Mouse (Mus musculus): Measurements from ENCODE around the gene Tmem185b. TPM values are rescaled to one million over a fixed set of nuclear protein-coding genes. Genes with fewer than 3 reads are reported as not detected.

Tmem185b gene
- total and polyA plus RNA-seq, 3 experiments: 27.7 to 58.0 (median 35.9) TPM

DNA sequence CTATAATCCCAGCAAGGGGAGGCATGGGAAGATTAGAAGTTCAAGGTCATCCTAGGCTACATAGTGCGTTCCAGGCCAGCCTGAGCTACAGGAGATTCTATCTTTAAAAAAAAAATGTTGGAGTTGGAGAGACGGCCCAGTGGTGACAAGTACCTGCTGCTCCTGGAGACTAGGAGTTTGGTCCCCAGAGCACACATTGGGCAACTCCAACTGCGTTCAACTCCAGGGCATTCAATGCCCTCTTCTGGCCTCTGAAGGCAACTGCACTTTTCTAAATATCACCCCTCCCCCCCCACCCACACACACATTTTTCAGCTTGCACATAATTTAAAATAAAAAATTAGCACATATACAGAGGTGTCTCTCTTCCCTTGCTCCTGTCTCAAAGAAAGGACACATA lies 43.1 kb upstream of the Tmem185b start:
- DNase-seq (ENCODE audit: low spot score): no peak
- no peak for ATAC-seq (ENCODE audit: extremely low read depth, insufficient number of reproducible peaks, low FRiP score, poor library complexity, severe bottlenecking)
- Histone ChIP-seq H3K4me3 (ENCODE audit: low read depth, low read length) (no peak overlapping the region), H3K9me3 (replicated peaks) (no peaks in the 10 kb centered on the region; the same call in 1 of the 2 replicates), H3K27me3 (ENCODE audit: insufficient read depth, low read length) (peaks cover 2% of the 10 kb centered on the region; the same call in 1 of the 2 replicates), H3K4me1 (ENCODE audit: insufficient read depth, low read depth, low read length) (peaks cover 26% of the 10 kb centered on the region), H3K36me3 (replicated peaks) (peaks cover 74% of the 10 kb centered on the region)
- TF ChIP-seq GATA2 (IDR thresholded peaks at IDR 0.05; ENCODE audit: borderline replicate concordance, low read depth, low read length) (no peak), CTCF (IDR thresholded peaks at IDR 0.05; ENCODE audit: low read depth, low read length) (peak; percentile 21; the same call in 1 of the 2 replicates)

DNA sequence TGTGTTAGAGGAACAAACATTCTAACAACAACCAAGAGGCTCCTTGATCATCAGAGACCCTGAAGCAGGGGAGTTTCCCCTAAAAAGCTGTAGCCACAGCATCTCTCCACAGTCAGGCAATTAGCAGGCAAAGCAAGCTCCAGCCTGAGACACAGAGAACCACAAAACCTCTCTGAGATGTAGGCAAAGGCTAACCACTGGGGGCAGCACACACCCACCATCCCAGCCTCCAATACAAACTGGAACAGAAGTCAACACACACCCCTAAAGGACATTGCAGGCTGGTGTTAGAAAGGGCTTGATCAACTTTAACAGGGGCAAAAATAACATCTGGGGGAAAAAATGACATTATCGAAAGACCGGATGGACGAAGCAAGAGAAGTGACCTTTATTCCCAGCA lies 41.5 kb upstream of the Tmem185b start:
- no peaks in the 10 kb centered on the region; the same call in 1 of the 2 replicates for H3K9me3 ChIP-seq (replicated peaks)
- no peak overlapping the region for H3K4me3 ChIP-seq (ENCODE audit: low read depth, low read length)
- TF ChIP-seq GATA1 (IDR thresholded peaks at IDR 0.05; ENCODE audit: borderline replicate concordance, low read length) (no peak), CTCF (IDR thresholded peaks at IDR 0.05; ENCODE audit: low read depth, low read length) (peak; percentile 28; the same call in 1 of the 2 replicates)
- H3K27me3 ChIP-seq (ENCODE audit: insufficient read depth, low read length): no peaks in the 10 kb centered on the region
- DNase-seq (ENCODE audit: low spot score) (peak; percentile 61), ATAC-seq (ENCODE audit: extremely low read depth, insufficient number of reproducible peaks, low FRiP score, poor library complexity, severe bottlenecking) (peak; percentile 71; the same call in 1 of the 2 replicates)
- peaks cover 21% of the 10 kb centered on the region for H3K4me1 ChIP-seq (ENCODE audit: insufficient read depth, low read depth, low read length)
- H3K36me3 ChIP-seq (replicated peaks): peaks cover 72% of the 10 kb centered on the region

DNA sequence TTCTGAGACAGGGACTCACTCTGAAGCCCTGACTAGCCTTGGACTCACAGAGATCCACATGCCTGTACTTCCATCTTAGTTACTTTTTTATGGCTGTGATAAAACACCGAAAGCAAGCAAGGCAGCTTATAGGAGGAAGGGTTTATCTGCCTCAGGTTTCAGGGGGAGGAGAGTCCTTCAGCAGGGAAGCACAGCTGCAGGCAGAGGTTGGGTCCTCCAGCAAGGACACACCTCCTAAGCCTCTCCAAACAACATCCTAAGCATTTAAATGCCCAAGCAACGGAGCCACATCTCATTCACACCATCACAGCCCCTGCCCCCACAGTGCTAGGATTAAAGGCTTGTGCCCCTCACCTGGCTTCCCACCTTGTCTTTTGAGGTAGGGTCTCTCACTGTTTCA lies 40.1 kb upstream of the Tmem185b start:
- TF ChIP-seq POLR2AphosphoS5 (IDR thresholded peaks at IDR 0.05; ENCODE audit: insufficient replicate concordance, low read depth, low read length) (no peak), CTCF (IDR thresholded peaks at IDR 0.05; ENCODE audit: low read depth, low read length) (no peak), GATA2 (IDR thresholded peaks at IDR 0.05; ENCODE audit: borderline replicate concordance, low read depth, low read length) (no peak), GATA1 (IDR thresholded peaks at IDR 0.05; ENCODE audit: borderline replicate concordance, low read length) (no peak), TAL1 (conservative IDR thresholded peaks at IDR 0.05; ENCODE audit: low read depth, low read length) (no peak)
- Histone ChIP-seq H3K36me3 (replicated peaks) (peaks cover 75% of the 10 kb centered on the region), H3K9me3 (replicated peaks) (no peaks in the 10 kb centered on the region; the same call in 1 of the 2 replicates), H3K27me3 (ENCODE audit: insufficient read depth, low read length) (no peaks in the 10 kb centered on the region), H3K4me1 (ENCODE audit: insufficient read depth, low read depth, low read length) (peaks cover 14% of the 10 kb centered on the region), H3K4me3 (ENCODE audit: low read depth, low read length) (no peak overlapping the region)
- no peak for DNase-seq (ENCODE audit: low spot score)
- no peak for ATAC-seq (ENCODE audit: extremely low read depth, insufficient number of reproducible peaks, low FRiP score, poor library complexity, severe bottlenecking)

GRCm38 (mm10) chr1:119487917-119488590 lies 37.9 kb upstream of the Tmem185b start:
- H3K27me3 ChIP-seq (ENCODE audit: insufficient read depth, low read length): no peaks in the 10 kb centered on the region
- TF ChIP-seq CTCF (IDR thresholded peaks at IDR 0.05; ENCODE audit: low read depth, low read length) (no peak), GATA2 (IDR thresholded peaks at IDR 0.05; ENCODE audit: borderline replicate concordance, low read depth, low read length) (no peak), TAL1 (conservative IDR thresholded peaks at IDR 0.05; ENCODE audit: low read depth, low read length) (no peak), POLR2AphosphoS5 (IDR thresholded peaks at IDR 0.05; ENCODE audit: insufficient replicate concordance, low read depth, low read length) (no peak), GATA1 (IDR thresholded peaks at IDR 0.05; ENCODE audit: borderline replicate concordance, low read length) (no peak)
- H3K36me3 ChIP-seq (replicated peaks): peaks cover 68% of the 10 kb centered on the region
- H3K9me3 ChIP-seq (replicated peaks): no peaks in the 10 kb centered on the region
- DNase-seq (ENCODE audit: low spot score) (no peak), ATAC-seq (ENCODE audit: extremely low read depth, insufficient number of reproducible peaks, low FRiP score, poor library complexity, severe bottlenecking) (no peak)
- no peak overlapping the region for H3K4me3 ChIP-seq (ENCODE audit: low read depth, low read length)
- H3K4me1 ChIP-seq (ENCODE audit: insufficient read depth, low read depth, low read length): peaks cover 19% of the 10 kb centered on the region

- Histone ChIP-seq H3K4me1 (ENCODE audit: insufficient read depth, low read depth, low read length) (peaks cover 31% of the 10 kb centered on the region), H3K36me3 (replicated peaks) (peaks cover 77% of the 10 kb centered on the region), H3K9me3 (replicated peaks) (no peaks in the 10 kb centered on the region), H3K4me3 (ENCODE audit: low read depth, low read length) (no peak overlapping the region), H3K27me3 (ENCODE audit: insufficient read depth, low read length) (no peaks in the 10 kb centered on the region)
- no peak for TF ChIP-seq GATA2 (IDR thresholded peaks at IDR 0.05; ENCODE audit: borderline replicate concordance, low read depth, low read length)
- no peak for DNase-seq (ENCODE audit: low spot score)
- no peak for ATAC-seq (ENCODE audit: extremely low read depth, insufficient number of reproducible peaks, low FRiP score, poor library complexity, severe bottlenecking)
Measured at GRCm38 (mm10) chr1:119490765-119491164, 35.2 kb upstream of the Tmem185b start.

- H3K4me3 ChIP-seq (ENCODE audit: low read depth, low read length): peak overlapping the region; percentile 31; the same call in 1 of the 2 replicates
Measured at GRCm38 (mm10) chr1:119492097-119492496, 33.9 kb upstream of the Tmem185b start.

More at GRCm38 (mm10) chr1:119492097-119492496, 33.9 kb upstream of the Tmem185b start:
- DNase-seq (ENCODE audit: low spot score) (peak; percentile 26), ATAC-seq (ENCODE audit: extremely low read depth, insufficient number of reproducible peaks, low FRiP score, poor library complexity, severe bottlenecking) (peak; percentile 42)
- TF ChIP-seq CTCF (IDR thresholded peaks at IDR 0.05; ENCODE audit: low read depth, low read length): no peak
- no peak for TF ChIP-seq GATA1 (IDR thresholded peaks at IDR 0.05; ENCODE audit: borderline replicate concordance, low read length)
- no peak for TF ChIP-seq POLR2AphosphoS5 (IDR thresholded peaks at IDR 0.05; ENCODE audit: insufficient replicate concordance, low read depth, low read length)
- no peak for TF ChIP-seq GATA2 (IDR thresholded peaks at IDR 0.05; ENCODE audit: borderline replicate concordance, low read depth, low read length)
- no peak for TF ChIP-seq TAL1 (conservative IDR thresholded peaks at IDR 0.05; ENCODE audit: low read depth, low read length)
- Histone ChIP-seq H3K9me3 (replicated peaks) (no peaks in the 10 kb centered on the region), H3K27me3 (ENCODE audit: insufficient read depth, low read length) (no peaks in the 10 kb centered on the region), H3K36me3 (replicated peaks) (peaks cover 76% of the 10 kb centered on the region), H3K4me1 (ENCODE audit: insufficient read depth, low read depth, low read length) (peaks cover 28% of the 10 kb centered on the region)

All from G1E (cell line).